Comparison of ENCODE assay signal across 12 mouse cellular contexts in the genomic region with DNA sequence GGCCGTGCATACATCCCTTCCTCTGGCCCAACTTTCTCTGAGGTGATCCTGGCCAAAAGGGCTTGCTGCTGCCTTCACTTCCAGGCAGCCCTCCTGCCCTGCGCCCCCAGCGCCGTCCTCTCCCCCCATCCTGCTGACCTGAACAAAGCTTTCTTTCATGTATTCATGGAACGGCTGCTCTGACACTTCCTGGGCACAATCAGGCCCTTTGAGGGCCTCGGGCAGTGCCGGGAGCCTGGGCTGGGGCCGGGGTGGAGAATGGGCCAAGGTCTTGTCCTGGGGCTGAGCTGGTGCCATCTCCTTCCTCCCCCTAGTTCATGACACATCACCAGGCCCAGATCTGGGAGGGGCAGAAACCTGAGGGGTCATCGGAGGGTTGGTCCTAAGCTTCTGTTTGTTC. TPM values are rescaled to one million over a fixed set of nuclear protein-coding genes. Genes with fewer than 3 reads are reported as not detected.
DNase-seq lines count a peak whose midpoint lies in the region; ATAC-seq and TF ChIP-seq lines count a peak whose summit lies in the region.
"Had no signal": no experiment of that assay in that cellular context is flagged by ENCODE, and none has a peak within 500 bp of the region (broad histone marks: within the 10 kb centered on the region; RNA-seq: fewer than 3 reads in every experiment).

No protein-coding gene starts in this region.

- H3K4me2 ChIP-seq in intestine, embryonic 16.5 days (ENCODE audit: low read depth, low read length) = no peak overlapping the region
- no peak overlapping the region for H3K4me2 ChIP-seq in intestine, embryonic 15.5 days (replicated peaks)
- H3K4me2 ChIP-seq: kidney, embryonic 15.5 days; midbrain, embryonic 12.5 days had no signal

- peak in 1 of 2 experiments; percentile 58 for DNase-seq in cerebellum, adult 2 months
- DNase-seq in cerebellum, postnatal 25 days = no peak
- DNase-seq in right cerebral cortex, adult 18-20 months = peak; percentile 70
- DNase-seq in right cerebral cortex, adult 2 months (ENCODE audit: low spot score in 2 of 2) = no peak
- no peak for DNase-seq in embryo, embryonic 10.5 days (ENCODE audit: low spot score)
- DNase-seq in lung, postnatal 25 days (ENCODE audit: low spot score) = no peak
- DNase-seq: liver; thymus, adult 2 months had no signal

- 49% methylated on average over 9 of the region's 9 CpGs for WGBS in cerebellum, adult 2 months
- 65% methylated on average over 9 of the region's 9 CpGs for WGBS in intestine, embryonic 16.5 days
- WGBS in intestine, embryonic 15.5 days = 55% methylated on average over 9 of the region's 9 CpGs

- peak overlapping the region; percentile 65 for H3K27ac ChIP-seq in cerebellum, adult 2 months (ENCODE audit: insufficient read depth, low read length)
- H3K27ac ChIP-seq in intestine, embryonic 16.5 days (ENCODE audit: low read length) = no peak overlapping the region
- no peak overlapping the region for H3K27ac ChIP-seq in intestine, embryonic 15.5 days
- H3K27ac ChIP-seq: kidney, embryonic 15.5 days; midbrain, embryonic 12.5 days had no signal

- H3K9ac ChIP-seq in intestine, embryonic 16.5 days (ENCODE audit: low read depth, low read length) = 0 out of 2 replicates have a peak overlapping the region, but pooled peaks have one; percentile 17
- no peak overlapping the region for H3K9ac ChIP-seq in intestine, embryonic 15.5 days
- H3K9ac ChIP-seq: kidney, embryonic 15.5 days; midbrain, embryonic 12.5 days had no signal

- TF ChIP-seq CTCF in cerebellum, adult 2 months (IDR thresholded peaks at IDR 0.05; ENCODE audit: borderline replicate concordance, insufficient read depth, low read depth, low read length) = no peak

- H3K36me3 ChIP-seq in intestine, embryonic 16.5 days (ENCODE audit: control insufficient read depth, insufficient read depth, low read length) = no peaks in the 10 kb centered on the region
- H3K36me3 ChIP-seq in intestine, embryonic 15.5 days = no peaks in the 10 kb centered on the region
- H3K36me3 ChIP-seq: kidney, embryonic 15.5 days had no signal

- no peaks in the 10 kb centered on the region for H3K27me3 ChIP-seq in cerebellum, adult 2 months (ENCODE audit: control insufficient read depth, insufficient read depth, low read length)
- no peaks in the 10 kb centered on the region for H3K27me3 ChIP-seq in intestine, embryonic 16.5 days (replicated peaks; ENCODE audit: control insufficient read depth, insufficient read depth, low read length)
- no peaks in the 10 kb centered on the region; the same call in 1 of the 2 replicates for H3K27me3 ChIP-seq in intestine, embryonic 15.5 days (replicated peaks)

- H3K9me3 ChIP-seq in intestine, embryonic 16.5 days (ENCODE audit: control insufficient read depth, low read length) = no peaks in the 10 kb centered on the region
- H3K9me3 ChIP-seq in intestine, embryonic 15.5 days = no peaks in the 10 kb centered on the region
- H3K9me3 ChIP-seq: kidney, embryonic 15.5 days; midbrain, embryonic 12.5 days had no signal

- H3K4me1 ChIP-seq in cerebellum, adult 2 months (ENCODE audit: control insufficient read depth, insufficient read depth, low read length) = peaks cover 81% of the 10 kb centered on the region
- peaks cover 26% of the 10 kb centered on the region for H3K4me1 ChIP-seq in intestine, embryonic 16.5 days (ENCODE audit: control insufficient read depth, insufficient read depth, low read length)
- peaks cover 12% of the 10 kb centered on the region for H3K4me1 ChIP-seq in intestine, embryonic 15.5 days (replicated peaks)

- ATAC-seq in intestine, embryonic 16.5 days = no peak
- no peak for ATAC-seq in intestine, embryonic 15.5 days

- H3K4me3 ChIP-seq in cerebellum, adult 2 months (replicated peaks; ENCODE audit: insufficient read depth, low read depth, low read length) = peak overlapping the region; percentile 20
- no peak overlapping the region for H3K4me3 ChIP-seq in intestine, embryonic 16.5 days (ENCODE audit: low read length)
- no peak overlapping the region for H3K4me3 ChIP-seq in intestine, embryonic 15.5 days (replicated peaks)
- H3K4me3 ChIP-seq: kidney, embryonic 15.5 days; midbrain, embryonic 12.5 days had no signal

- TF ChIP-seq POLR2A in cerebellum, adult 2 months (IDR thresholded peaks at IDR 0.05; ENCODE audit: borderline replicate concordance, insufficient read depth, low read length) = no peak

RNA-seq across cellular contexts. Expression of a gene that starts 10.6 kb away (rescaled TPM):
- 177 and 189 TPM in 2 replicates for polyA plus RNA-seq in cerebellum, adult 2 months (2012; rRNA removed)
- 0.54 and 0.72 TPM in 2 replicates for polyA plus RNA-seq in intestine, embryonic 16.5 days (2015; fragmentation: Nextera tagmentation; extraction: Ambion mirVana)
- 0.58 and 0.89 TPM in 2 replicates for polyA plus RNA-seq in intestine, embryonic 15.5 days (2015; fragmentation: Nextera tagmentation; extraction: Ambion mirVana)

RNA-seq across cellular contexts. Expression of a gene that starts 39.7 kb away (rescaled TPM):
- 133 and 140 TPM in 2 replicates for polyA plus RNA-seq in cerebellum, adult 2 months (2012; rRNA removed)
- polyA plus RNA-seq in intestine, embryonic 16.5 days (2015; fragmentation: Nextera tagmentation; extraction: Ambion mirVana) = 91.3 and 91.6 TPM in 2 replicates
- polyA plus RNA-seq in intestine, embryonic 15.5 days (2015; fragmentation: Nextera tagmentation; extraction: Ambion mirVana) = 89.0 and 91.1 TPM in 2 replicates

RNA-seq across cellular contexts. Expression of a gene that starts 55.7 kb away (rescaled TPM):
- polyA plus RNA-seq in cerebellum, adult 2 months (2012; rRNA removed) = 3.6 and 3.7 TPM in 2 replicates
- 6.4 and 22.4 TPM in 2 replicates for polyA plus RNA-seq in intestine, embryonic 16.5 days (2015; fragmentation: Nextera tagmentation; extraction: Ambion mirVana)
- polyA plus RNA-seq in intestine, embryonic 15.5 days (2015; fragmentation: Nextera tagmentation; extraction: Ambion mirVana) = 9.3 and 22.1 TPM in 2 replicates

Comparison
In these comparisons a context has a peak if more than half of its experiments do, and no peak if none do; other contexts are left out.
1. RNA of a gene that starts 10.6 kb away (polyA plus RNA-seq): 177 to 189 TPM in cerebellum, adult 2 months; 0.58 to 0.89 TPM in intestine, embryonic 15.5 days and 0.54 to 0.72 TPM in intestine, embryonic 16.5 days; every median in the first group is over 10 times any median in the second.